Mouse (Mus musculus): Measurements from ENCODE around the gene Prr23a3.

Prr23a3 gene

GRCm38 (mm10) chr9:98864571-98864970 lies at the start of gene Prr23a3:
Prr23a3 (plus strand) TSS chr9:98864767.
- DNase-seq = peak; percentile 10

GRCm38 (mm10) chr9:98816066-98816465 lies 48.5 kb upstream of the Prr23a3 start:
- no peak for DNase-seq

GRCm38 (mm10) chr9:98817592-98817991 lies 47.0 kb upstream of the Prr23a3 start:
- DNase-seq = no peak

GRCm38 (mm10) chr9:98818971-98819370 lies 45.6 kb upstream of the Prr23a3 start:
- no peak for DNase-seq

- DNase-seq = no peak
These were observed 45.1 kb upstream of the Prr23a3 start for GRCm38 (mm10) chr9:98819481-98819880.

- no peak for DNase-seq
These were observed 44.1 kb upstream of the Prr23a3 start for GRCm38 (mm10) chr9:98820461-98820860.

GRCm38 (mm10) chr9:98821067-98821466 lies 43.5 kb upstream of the Prr23a3 start:
- DNase-seq = no peak

- DNase-seq = no peak
These were observed 40.8 kb upstream of the Prr23a3 start for GRCm38 (mm10) chr9:98823805-98824204.

- DNase-seq = no peak
These were observed 35.1 kb upstream of the Prr23a3 start for GRCm38 (mm10) chr9:98829508-98829907.

GRCm38 (mm10) chr9:98837537-98838074 lies 27.0 kb upstream of the Prr23a3 start:
- no peak for DNase-seq

GRCm38 (mm10) chr9:98842117-98842516 lies 22.4 kb upstream of the Prr23a3 start, which contains the start of gene Prr23a1:
Prr23a1 (plus strand) TSS chr9:98842503.
- no peak for DNase-seq

- DNase-seq = peak; percentile 5
These were observed 8.4 kb upstream of the Prr23a3 start, which contains the start of gene Prr23a2 for GRCm38 (mm10) chr9:98856210-98856609. Prr23a2 (plus strand) TSS chr9:98856494.

- peak; percentile 8 for DNase-seq
These were observed 1.1 kb upstream of the Prr23a3 start for GRCm38 (mm10) chr9:98863463-98863862.

GRCm38 (mm10) chr9:98901486-98901885 lies 36.9 kb downstream of the Prr23a3 start:
- DNase-seq = no peak

- DNase-seq = no peak
These were observed 38.3 kb downstream of the Prr23a3 start, which contains the start of gene 7420426K07Rik for GRCm38 (mm10) chr9:98902819-98903218. 7420426K07Rik (plus strand) TSS chr9:98903119.

All from thymus, postnatal 4 days (tissue).